10 mouse cellular contexts compared by ENCODE assay signal in the genomic region with DNA sequence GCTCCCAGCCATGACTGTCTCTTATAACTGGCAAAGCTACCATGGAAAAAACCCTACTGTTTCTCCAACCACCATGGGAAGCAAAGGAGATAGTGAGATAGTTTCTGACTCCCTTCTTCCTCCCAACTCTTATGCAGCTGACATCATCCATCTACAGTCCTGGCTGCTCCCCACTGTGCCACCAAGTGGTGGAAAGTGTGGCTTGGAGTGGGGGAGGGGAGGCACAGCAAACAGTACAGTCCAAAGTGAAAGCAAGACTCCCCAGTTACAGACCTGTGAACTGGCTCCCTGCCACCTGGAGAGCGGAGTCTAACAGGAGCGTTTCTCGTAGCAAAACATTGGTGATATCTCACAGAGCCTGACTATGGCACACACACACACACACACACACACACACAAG. TPM values are rescaled to one million over a fixed set of nuclear protein-coding genes. Genes with fewer than 3 reads are reported as not detected.
DNase-seq lines count a peak whose midpoint lies in the region; ATAC-seq and TF ChIP-seq lines count a peak whose summit lies in the region.
"Had no signal": no experiment of that assay in that cellular context is flagged by ENCODE, and none has a peak within 500 bp of the region (broad histone marks: within the 10 kb centered on the region; RNA-seq: fewer than 3 reads in every experiment).

No protein-coding gene starts in this region.

- no peak overlapping the region for H3K4me2 ChIP-seq in heart, embryonic 11.5 days
- no peak overlapping the region for H3K4me2 ChIP-seq in liver, postnatal 0 days (ENCODE audit: low read depth, low read length)
- H3K4me2 ChIP-seq: forebrain, embryonic 12.5 days had no signal

- no peak overlapping the region for H3K4me3 ChIP-seq in heart, embryonic 11.5 days (ENCODE audit: low read depth, low read length)
- no peak overlapping the region for H3K4me3 ChIP-seq in liver, postnatal 0 days (ENCODE audit: low read depth, low read length)
- H3K4me3 ChIP-seq: forebrain, embryonic 12.5 days; heart, embryonic 10.5 days had no signal

- no peaks in the 10 kb centered on the region for H3K9me3 ChIP-seq in heart, embryonic 11.5 days (replicated peaks; ENCODE audit: control insufficient read depth, low read length)
- no peaks in the 10 kb centered on the region for H3K9me3 ChIP-seq in liver, postnatal 0 days (ENCODE audit: low read length)
- H3K9me3 ChIP-seq: forebrain, embryonic 12.5 days; heart, embryonic 10.5 days had no signal

- TF ChIP-seq CTCF in liver, postnatal 0 days (IDR thresholded peaks at IDR 0.05; ENCODE audit: low read depth) = peak; percentile 60

- WGBS in heart, embryonic 11.5 days (ENCODE audit: insufficient replicate concordance) = 67% methylated on average over 3 of the region's 3 CpGs
- WGBS in liver, postnatal 0 days (ENCODE audit: insufficient replicate concordance) = 56% methylated on average over 3 of the region's 3 CpGs

- no peaks in the 10 kb centered on the region for H3K4me1 ChIP-seq in heart, embryonic 11.5 days (ENCODE audit: control insufficient read depth, insufficient read depth, low read length)
- peaks cover 10% of the 10 kb centered on the region for H3K4me1 ChIP-seq in liver, postnatal 0 days (ENCODE audit: insufficient read depth)
- H3K4me1 ChIP-seq: heart, embryonic 10.5 days had no signal

- ATAC-seq in heart, embryonic 11.5 days (replicated peaks; ENCODE audit: insufficient number of reproducible peaks, low FRiP score, low TSS enrichment) = 0 out of 2 replicates have a peak, but pooled peaks have one; percentile 22
- ATAC-seq in liver, postnatal 0 days = peak; percentile 81
- no peak for ATAC-seq in erythroblast, adult 5-6 weeks (replicated peaks; ENCODE audit: low FRiP score, poor library complexity, severe bottlenecking)

- no peak overlapping the region for H3K9ac ChIP-seq in heart, embryonic 11.5 days (ENCODE audit: low read depth, low read length)
- no peak overlapping the region for H3K9ac ChIP-seq in liver, postnatal 0 days (replicated peaks)
- H3K9ac ChIP-seq: forebrain, embryonic 12.5 days had no signal

- no peak overlapping the region for H3K27ac ChIP-seq in heart, embryonic 11.5 days (ENCODE audit: low read depth, low read length)
- H3K27ac ChIP-seq in liver, postnatal 0 days (ENCODE audit: low read depth) = peak overlapping the region; percentile 30; the same call in 1 of the 2 replicates
- H3K27ac ChIP-seq: forebrain, embryonic 12.5 days; heart, embryonic 10.5 days had no signal

- no peak for DNase-seq in heart, adult 11 months
- peak; percentile 15 for DNase-seq in urinary bladder, postnatal 14 days (ENCODE audit: low spot score)
- no peak for DNase-seq in urinary bladder, postnatal 36 days (ENCODE audit: low spot score in 2 of 2)
- peak; percentile 79 for DNase-seq in liver, postnatal 0 days
- no peak for DNase-seq in left cerebral cortex, adult 8-10 months (ENCODE audit: low spot score in 2 of 2)
- no peak for DNase-seq in retina, postnatal 1 day

- no peaks in the 10 kb centered on the region for H3K36me3 ChIP-seq in heart, embryonic 11.5 days (ENCODE audit: control insufficient read depth, insufficient read depth, low read length)
- no peaks in the 10 kb centered on the region for H3K36me3 ChIP-seq in liver, postnatal 0 days (replicated peaks; ENCODE audit: insufficient read depth, low read length)
- H3K36me3 ChIP-seq: forebrain, embryonic 12.5 days; heart, embryonic 10.5 days had no signal

- peaks cover 9% of the 10 kb centered on the region for H3K27me3 ChIP-seq in heart, embryonic 11.5 days (ENCODE audit: control insufficient read depth, insufficient read depth, low read length)
- no peaks in the 10 kb centered on the region for H3K27me3 ChIP-seq in liver, postnatal 0 days (ENCODE audit: insufficient read depth, low read length)
- H3K27me3 ChIP-seq: forebrain, embryonic 12.5 days had no signal

- TF ChIP-seq EP300 in liver, postnatal 0 days (IDR thresholded peaks at IDR 0.05; ENCODE audit: low read depth) = no peak

RNA-seq across cellular contexts. Expression of a gene that starts 20.5 kb away (rescaled TPM):
- 65.9 and 68.3 TPM in 2 replicates for polyA plus RNA-seq in heart, embryonic 11.5 days (2014; fragmentation: Nextera tagmentation; extraction: Ambion mirVana)
- polyA plus RNA-seq in liver, postnatal 0 days (2015; fragmentation: Nextera tagmentation; extraction: Ambion mirVana) = 36.8 and 39.7 TPM in 2 replicates
- 10 to 100 TPM; 33.7 to 37.8 (median 35.1) TPM for total RNA-seq in left cerebral cortex, adult 8-10 months (2022)
- 12.1 and 14.8 TPM in 2 replicates for total RNA-seq in erythroblast, adult 5-6 weeks (2015; ENCODE audit: low replicate concordance)
- 4.4 and 9.3 TPM in 2 replicates for total RNA-seq in erythroblast, adult 5-6 weeks (2017; ENCODE audit: low replicate concordance)

RNA-seq across cellular contexts. Expression of a gene that starts 20.9 kb away (rescaled TPM):
- 60.7 and 64.7 TPM in 2 replicates for polyA plus RNA-seq in heart, embryonic 11.5 days (2014; fragmentation: Nextera tagmentation; extraction: Ambion mirVana)
- 23.9 and 27.2 TPM in 2 replicates for polyA plus RNA-seq in liver, postnatal 0 days (2015; fragmentation: Nextera tagmentation; extraction: Ambion mirVana)
- 10 to 100 TPM; 35.1 to 41.1 (median 35.9) TPM for total RNA-seq in left cerebral cortex, adult 8-10 months (2022)
- total RNA-seq in erythroblast, adult 5-6 weeks (2015; ENCODE audit: low replicate concordance) = 3.3 and 5.2 TPM in 2 replicates
- 10.3 and 11.4 TPM in 2 replicates for total RNA-seq in erythroblast, adult 5-6 weeks (2017; ENCODE audit: low replicate concordance)

RNA-seq across cellular contexts. Expression of a gene that starts 43.2 kb away (rescaled TPM):
- polyA plus RNA-seq in heart, embryonic 11.5 days (2014; fragmentation: Nextera tagmentation; extraction: Ambion mirVana) = 12.1 and 12.5 TPM in 2 replicates
- polyA plus RNA-seq in liver, postnatal 0 days (2015; fragmentation: Nextera tagmentation; extraction: Ambion mirVana) = 7.9 and 8.1 TPM in 2 replicates
- total RNA-seq in left cerebral cortex, adult 8-10 months (2022) = 1 to 10 TPM; 6.3 to 7.1 (median 6.4) TPM
- total RNA-seq in erythroblast, adult 5-6 weeks (2015; ENCODE audit: low replicate concordance) = 7.3 and 8.6 TPM in 2 replicates
- 3.9 and 6.8 TPM in 2 replicates for total RNA-seq in erythroblast, adult 5-6 weeks (2017; ENCODE audit: low replicate concordance)

Comparison
In these comparisons a context has a peak if more than half of its experiments do, and no peak if none do; other contexts are left out.
1. DNase-seq: peak in urinary bladder, postnatal 14 days (single experiment) and liver, postnatal 0 days (single experiment); none in heart, adult 11 months (single experiment), urinary bladder, postnatal 36 days (0 of 2), left cerebral cortex, adult 8-10 months (0 of 2) and retina, postnatal 1 day (single experiment).